Comparison of ENCODE assay signal across 12 mouse cellular contexts in the genomic region with DNA sequence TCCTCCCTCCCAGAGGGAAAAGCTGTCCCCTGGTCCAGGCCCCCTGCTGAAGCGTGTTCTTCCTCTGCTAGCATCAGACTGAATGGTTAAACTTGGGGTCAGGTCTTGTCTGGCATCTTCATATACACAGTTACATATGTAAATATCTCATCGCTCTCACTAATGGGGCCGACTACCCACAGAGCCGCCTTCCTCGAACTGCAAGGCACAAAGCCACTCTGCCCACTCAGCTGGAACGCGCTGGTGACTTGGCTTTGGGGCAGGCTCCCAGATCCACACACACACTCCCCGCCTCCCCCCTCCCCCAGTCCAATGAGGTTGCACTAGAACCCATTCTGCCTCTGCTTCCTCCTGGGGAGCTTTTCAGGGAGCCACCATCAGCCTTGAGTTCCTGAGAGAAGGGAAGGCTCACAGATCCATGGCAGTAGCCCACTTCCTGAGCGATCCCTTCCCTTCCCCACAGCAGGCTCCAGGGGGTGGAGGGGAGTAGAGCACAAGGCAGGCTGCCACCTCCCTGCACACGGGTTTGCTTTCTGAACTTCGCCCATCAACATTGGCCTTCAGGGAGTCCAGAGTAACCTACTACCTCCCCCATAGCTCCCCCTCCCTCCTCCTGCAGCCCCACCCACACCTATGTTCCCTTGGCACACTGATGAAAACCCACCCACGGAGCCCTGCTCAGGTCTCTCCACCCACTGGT.
A peak's percentile ranks its signal among the peaks of the same experiment; 100 is the strongest.
DNase-seq lines count a peak whose midpoint lies in the region; ATAC-seq and TF ChIP-seq lines count a peak whose summit lies in the region.
"Had no signal": no experiment of that assay in that cellular context is flagged by ENCODE, and none has a peak within 500 bp of the region (broad histone marks: within the 10 kb centered on the region; RNA-seq: fewer than 3 reads in every experiment).

No protein-coding gene starts in this region.

- DNase-seq in cerebellum, adult 8-10 months = no peak
- DNase-seq in kidney, adult 2 months = peak; percentile 30
- DNase-seq in kidney, postnatal 25 days = no peak
- DNase-seq in brain, embryonic 14.5 days (ENCODE audit: low read depth) = peak; percentile 30
- no peak for DNase-seq in midbrain, postnatal 0 days (ENCODE audit: low spot score)
- DNase-seq in B cell, adult 2 months = no peak
- DNase-seq in adipocyte (ENCODE audit: low spot score) = no peak
- DNase-seq: layer of hippocampus, postnatal 36 days; lung, postnatal 14 days had no signal

- 0 out of 2 replicates have a peak, but pooled peaks have one; percentile 31 for ATAC-seq in cerebellum, adult (ENCODE audit: insufficient number of reproducible peaks, low FRiP score, low TSS enrichment)
- 0 out of 2 replicates have a peak, but pooled peaks have one; percentile 31 for ATAC-seq in midbrain, postnatal 0 days (ENCODE audit: low FRiP score)

- no peak for TF ChIP-seq POLR2A in kidney, adult 2 months (IDR thresholded peaks at IDR 0.05; ENCODE audit: low read depth, low read length)
- TF ChIP-seq POLR2A in brain, embryonic 14.5 days (IDR thresholded peaks at IDR 0.05; ENCODE audit: borderline replicate concordance, extremely low read depth, insufficient read depth, insufficient read length, poor library complexity, severe bottlenecking) = no peak

- no peaks in the 10 kb centered on the region for H3K36me3 ChIP-seq in kidney, adult 2 months (ENCODE audit: control insufficient read depth, insufficient read depth, low read length)
- peaks cover 26% of the 10 kb centered on the region for H3K36me3 ChIP-seq in midbrain, postnatal 0 days (ENCODE audit: insufficient read depth, low read length)
- H3K36me3 ChIP-seq: G1E; heart, embryonic 13.5 days had no signal

- 31% methylated on average over 12 of the region's 12 CpGs for WGBS in kidney, adult 2 months
- 28% methylated on average over 12 of the region's 12 CpGs for WGBS in midbrain, postnatal 0 days

- no peak overlapping the region for H3K9ac ChIP-seq in midbrain, postnatal 0 days (replicated peaks; ENCODE audit: low read length, poor library complexity, severe bottlenecking)
- H3K9ac ChIP-seq: heart, embryonic 13.5 days had no signal

- no peaks in the 10 kb centered on the region for H3K4me1 ChIP-seq in kidney, adult 2 months (ENCODE audit: control insufficient read depth, insufficient read depth, low read length)
- H3K4me1 ChIP-seq in midbrain, postnatal 0 days (ENCODE audit: insufficient read depth, low read length) = no peaks in the 10 kb centered on the region
- H3K4me1 ChIP-seq: heart, embryonic 13.5 days had no signal

- H3K4me3 ChIP-seq in kidney, adult 2 months (ENCODE audit: insufficient read depth, low read depth, low read length) = no peak overlapping the region
- H3K4me3 ChIP-seq in midbrain, postnatal 0 days (ENCODE audit: low read depth, low read length) = no peak overlapping the region
- H3K4me3 ChIP-seq: heart, embryonic 13.5 days had no signal

- no peak overlapping the region for H3K4me2 ChIP-seq in midbrain, postnatal 0 days (ENCODE audit: low read depth, low read length, poor library complexity, severe bottlenecking)
- H3K4me2 ChIP-seq: heart, embryonic 13.5 days had no signal

- H3K27me3 ChIP-seq in kidney, adult 2 months (replicated peaks; ENCODE audit: control insufficient read depth, insufficient read depth, low read length) = no peaks in the 10 kb centered on the region; the same call in 1 of the 2 replicates
- no peaks in the 10 kb centered on the region for H3K27me3 ChIP-seq in midbrain, postnatal 0 days (ENCODE audit: insufficient read depth, low read length)
- H3K27me3 ChIP-seq: heart, embryonic 13.5 days had no signal

- H3K27ac ChIP-seq in kidney, adult 2 months (ENCODE audit: insufficient read depth, low read depth, low read length) = no peak overlapping the region
- no peak overlapping the region for H3K27ac ChIP-seq in midbrain, postnatal 0 days (ENCODE audit: low read depth, low read length)
- H3K27ac ChIP-seq: heart, embryonic 13.5 days had no signal

- TF ChIP-seq CTCF in kidney, adult 2 months (conservative IDR thresholded peaks at IDR 0.05; ENCODE audit: insufficient read depth, insufficient read length, low read depth, low read length) = no peak
- TF ChIP-seq CTCF in brain, embryonic 14.5 days (IDR thresholded peaks at IDR 0.05; ENCODE audit: borderline replicate concordance, extremely low read depth, insufficient read depth, insufficient read length) = no peak
- TF ChIP-seq CTCF in midbrain, postnatal 0 days (IDR thresholded peaks at IDR 0.05) = no peak

- H3K9me3 ChIP-seq in midbrain, postnatal 0 days (ENCODE audit: low read length) = no peaks in the 10 kb centered on the region
- H3K9me3 ChIP-seq: G1E; heart, embryonic 13.5 days had no signal

Comparison
In these comparisons a context has a peak if more than half of its experiments do, and no peak if none do; other contexts are left out.
1. DNase-seq: peak in kidney, adult 2 months (single experiment) and brain, embryonic 14.5 days (single experiment); none in cerebellum, adult 8-10 months (single experiment), kidney, postnatal 25 days (0 of 2), midbrain, postnatal 0 days (single experiment), B cell, adult 2 months (0 of 2) and adipocyte (single experiment).